Comparison of ENCODE assay signal across 10 mouse cellular contexts in genomic region chr6:91980011-91980410, GRCm38 (mm10). TPM values are rescaled to one million over a fixed set of nuclear protein-coding genes. Genes with fewer than 3 reads are reported as not detected.
A peak's percentile ranks its signal among the peaks of the same experiment; 100 is the strongest.
DNase-seq lines count a peak whose midpoint lies in the region; ATAC-seq and TF ChIP-seq lines count a peak whose summit lies in the region.
"Had no signal": no experiment of that assay in that cellular context is flagged by ENCODE, and none has a peak within 500 bp of the region (broad histone marks: within the 10 kb centered on the region; RNA-seq: fewer than 3 reads in every experiment).

No protein-coding gene starts in this region.

- H3K36me3 ChIP-seq in heart, embryonic 11.5 days (ENCODE audit: control insufficient read depth, insufficient read depth, low read length): no peaks in the 10 kb centered on the region
- no peaks in the 10 kb centered on the region for H3K36me3 ChIP-seq in spleen, adult 2 months (ENCODE audit: control insufficient read depth, insufficient read depth, low read length)
- H3K36me3 ChIP-seq in limb, embryonic 14.5 days (ENCODE audit: control insufficient read depth, insufficient read depth, low read length): no peaks in the 10 kb centered on the region
- no peaks in the 10 kb centered on the region for H3K36me3 ChIP-seq in stomach, postnatal 0 days (ENCODE audit: control insufficient read depth, insufficient read depth, low read length)

- no peak for ATAC-seq in heart, embryonic 11.5 days (replicated peaks; ENCODE audit: insufficient number of reproducible peaks, low FRiP score, low TSS enrichment)
- no peak for ATAC-seq in limb, embryonic 14.5 days (ENCODE audit: low FRiP score, low read depth)
- no peak for ATAC-seq in stomach, postnatal 0 days (ENCODE audit: low FRiP score, low TSS enrichment)
- no peak for ATAC-seq in erythroblast, adult 5-6 weeks (replicated peaks; ENCODE audit: low FRiP score, poor library complexity, severe bottlenecking)

- 53% methylated on average over 3 of the region's 3 CpGs for WGBS in heart, embryonic 11.5 days (ENCODE audit: insufficient replicate concordance)
- WGBS in spleen, adult 2 months: 64% methylated on average over 3 of the region's 3 CpGs
- WGBS in limb, embryonic 14.5 days: 47% methylated on average over 3 of the region's 3 CpGs
- 82% methylated on average over 3 of the region's 3 CpGs for WGBS in stomach, postnatal 0 days

- no peak overlapping the region for H3K27ac ChIP-seq in heart, embryonic 11.5 days (ENCODE audit: low read depth, low read length)
- peak overlapping the region; percentile 11; the same call in 1 of the 2 replicates for H3K27ac ChIP-seq in spleen, adult 2 months (ENCODE audit: insufficient read depth, low read length)
- no peak overlapping the region for H3K27ac ChIP-seq in limb, embryonic 14.5 days (replicated peaks; ENCODE audit: low read depth, low read length)
- no peak overlapping the region for H3K27ac ChIP-seq in stomach, postnatal 0 days (replicated peaks)

- TF ChIP-seq POLR2A in spleen, adult 2 months (IDR thresholded peaks at IDR 0.05; ENCODE audit: low read depth, low read length): no peak
- no peak for TF ChIP-seq POLR2A in limb, embryonic 14.5 days (IDR thresholded peaks at IDR 0.05; ENCODE audit: borderline replicate concordance, extremely low read depth, insufficient read depth, insufficient read length)

- TF ChIP-seq CTCF in spleen, adult 2 months (IDR thresholded peaks at IDR 0.05; ENCODE audit: extremely low read depth, insufficient read depth, insufficient read length, insufficient replicate concordance): no peak
- TF ChIP-seq CTCF in stomach, postnatal 0 days (IDR thresholded peaks at IDR 0.05; ENCODE audit: low read depth): no peak

- peaks cover 7% of the 10 kb centered on the region; the same call in 1 of the 2 replicates for H3K4me1 ChIP-seq in heart, embryonic 11.5 days (ENCODE audit: control insufficient read depth, insufficient read depth, low read length)
- no peaks in the 10 kb centered on the region for H3K4me1 ChIP-seq in spleen, adult 2 months (ENCODE audit: control insufficient read depth, insufficient read depth, insufficient read length)
- no peaks in the 10 kb centered on the region for H3K4me1 ChIP-seq in limb, embryonic 14.5 days (ENCODE audit: control insufficient read depth, insufficient read depth, low read length)
- no peaks in the 10 kb centered on the region for H3K4me1 ChIP-seq in stomach, postnatal 0 days (replicated peaks; ENCODE audit: control insufficient read depth, insufficient read depth)

- peak overlapping the region; percentile 68 for H3K4me3 ChIP-seq in heart, embryonic 11.5 days (ENCODE audit: low read depth, low read length)
- H3K4me3 ChIP-seq in spleen, adult 2 months (ENCODE audit: extremely low read depth, insufficient read depth, insufficient read length): peak overlapping the region; percentile 7; the same call in 1 of the 2 replicates
- no peak overlapping the region for H3K4me3 ChIP-seq in limb, embryonic 14.5 days (replicated peaks; ENCODE audit: low read length)
- H3K4me3 ChIP-seq in stomach, postnatal 0 days (ENCODE audit: low read depth, low read length): peak overlapping the region; percentile 54; the same call in 1 of the 2 replicates

- H3K27me3 ChIP-seq in heart, embryonic 11.5 days (ENCODE audit: control insufficient read depth, insufficient read depth, low read length): peaks cover 26% of the 10 kb centered on the region
- H3K27me3 ChIP-seq in spleen, adult 2 months (ENCODE audit: control insufficient read depth, insufficient read depth, low read length): peaks cover 6% of the 10 kb centered on the region
- peaks cover 8% of the 10 kb centered on the region; the same call in 1 of the 2 replicates for H3K27me3 ChIP-seq in limb, embryonic 14.5 days (ENCODE audit: control insufficient read depth, insufficient read depth, low read length)
- no peaks in the 10 kb centered on the region for H3K27me3 ChIP-seq in stomach, postnatal 0 days (ENCODE audit: control insufficient read depth, insufficient read depth, low read length)

- no peak for TF ChIP-seq EP300 in stomach, postnatal 0 days (optimal IDR thresholded peaks at IDR 0.05)

- no peak overlapping the region for H3K9ac ChIP-seq in heart, embryonic 11.5 days (ENCODE audit: low read depth, low read length)
- no peak overlapping the region for H3K9ac ChIP-seq in limb, embryonic 14.5 days (ENCODE audit: low read depth, low read length, severe bottlenecking)
- H3K9ac ChIP-seq in stomach, postnatal 0 days (ENCODE audit: low read length): no peak overlapping the region

- intact Hi-C loops in heart, postnatal 36 days (cut with DNase I): loop anchor here (2.0 kb wide), 1 partner anchor 35 kb away; no protein-coding TSS in a partner anchor

- H3K4me2 ChIP-seq in heart, embryonic 11.5 days: peak overlapping the region; percentile 91
- peak overlapping the region; percentile 96; the same call in 1 of the 2 replicates for H3K4me2 ChIP-seq in limb, embryonic 14.5 days (replicated peaks; ENCODE audit: low read depth, low read length, severe bottlenecking)
- peak overlapping the region; percentile 75 for H3K4me2 ChIP-seq in stomach, postnatal 0 days (replicated peaks; ENCODE audit: low read depth)

- no peaks in the 10 kb centered on the region for H3K9me3 ChIP-seq in heart, embryonic 11.5 days (replicated peaks; ENCODE audit: control insufficient read depth, low read length)
- no peaks in the 10 kb centered on the region for H3K9me3 ChIP-seq in limb, embryonic 14.5 days (ENCODE audit: control insufficient read depth, low read length)
- no peaks in the 10 kb centered on the region for H3K9me3 ChIP-seq in stomach, postnatal 0 days (ENCODE audit: control insufficient read depth, low read length)

- no peak for DNase-seq in heart, postnatal 36 days
- DNase-seq in spleen, adult 2 months (ENCODE audit: low read depth in 1 of 2, low spot score in 2 of 2): no peak
- DNase-seq in spleen, postnatal 10 days (ENCODE audit: low spot score in 2 of 2): no peak
- no peak for DNase-seq in limb, embryonic 14.5 days (ENCODE audit: low spot score)
- no peak for DNase-seq in stomach, postnatal 0 days (ENCODE audit: low spot score)
- DNase-seq in layer of hippocampus, postnatal 36 days: no peak
- DNase-seq: lung, adult 18-20 months had no signal

RNA-seq across cellular contexts. Expression of gene Fgd5, which starts 1.3 kb away (rescaled TPM):
- 9.1 and 10.2 TPM in 2 replicates for polyA plus RNA-seq in heart, embryonic 11.5 days (2014; fragmentation: Nextera tagmentation; extraction: Ambion mirVana)
- total RNA-seq in heart, postnatal 36 days (2021): 10 to 100 TPM; 19.6 to 29.9 TPM
- 5.9 and 7.1 TPM in 2 replicates for polyA plus RNA-seq in spleen, adult 2 months (2012; rRNA removed)
- polyA plus RNA-seq in limb, embryonic 14.5 days (2012; rRNA removed): 10.0 and 10.9 TPM in 2 replicates
- polyA plus RNA-seq in limb, embryonic 14.5 days (2014; fragmentation: Nextera tagmentation; extraction: Ambion mirVana): 8.1 and 8.5 TPM in 2 replicates
- 2.5 and 2.7 TPM in 2 replicates for polyA plus RNA-seq in stomach, postnatal 0 days (2015; fragmentation: Nextera tagmentation; extraction: Ambion mirVana)
- 1 to 10 TPM; 4.5 to 5.2 TPM for total RNA-seq in layer of hippocampus, postnatal 36 days (2021)
- total RNA-seq in erythroblast, adult 5-6 weeks (2015; ENCODE audit: low replicate concordance): not detected in 2 replicates
- 0.70 TPM in 1 of 2 replicates, not detected in the other for total RNA-seq in erythroblast, adult 5-6 weeks (2017; ENCODE audit: low replicate concordance)
- total RNA-seq: granulocyte monocyte progenitor cell, adult 5-6 weeks had no signal
